Mouse (Mus musculus): ENCODE data around the gene Rtkn. TPM values are rescaled to one million over a fixed set of nuclear protein-coding genes. Genes with fewer than 3 reads are reported as not detected.

The Rtkn gene
- total and polyA plus RNA-seq, 3 experiments = 0.47 to 1.3 (median 0.68) TPM

DNA sequence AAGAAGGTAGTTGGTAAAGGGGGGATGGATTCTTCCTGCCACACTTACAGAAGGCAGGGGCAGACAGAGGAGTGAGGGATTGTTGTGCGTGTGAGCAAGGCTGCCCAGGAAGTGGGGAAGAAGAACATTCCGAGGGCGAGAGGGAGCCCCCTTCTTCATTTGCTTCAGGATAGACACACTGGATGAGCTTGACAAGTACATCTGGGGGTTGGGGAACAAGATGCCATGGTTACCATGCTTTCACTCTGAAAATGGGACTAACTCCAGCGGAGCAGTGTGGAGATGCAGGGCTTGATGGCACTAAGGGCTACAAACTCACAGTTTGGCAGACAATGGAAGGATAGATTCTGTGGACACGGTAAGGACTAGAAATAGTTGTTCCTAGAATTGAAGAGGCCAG, 35.8 kb downstream of the Rtkn start:
- dilution Hi-C loops (cut with MboI; ENCODE audit: extremely low pct_ligation_motif_present, extremely low pct_unique_long_range_greater_than_20kb, low sequenced_read_pairs) = no loop called here
- in situ Hi-C loops (cut with MboI; ENCODE audit: low pct_ligation_motif_present, low pct_unique_long_range_greater_than_20kb, low sequenced_read_pairs) = no loop called here
- TF ChIP-seq IRF4 (IDR thresholded peaks at IDR 0.05; ENCODE audit: low read depth, low read length) (no peak), UBTF (IDR thresholded peaks at IDR 0.05; ENCODE audit: low read depth, low read length) (no peak), EP300 (IDR thresholded peaks at IDR 0.05; ENCODE audit: low read length) (no peak), GABPA (IDR thresholded peaks at IDR 0.05; ENCODE audit: insufficient replicate concordance, low read depth, low read length) (no peak), BHLHE40 (IDR thresholded peaks at IDR 0.05; ENCODE audit: low read depth, low read length) (no peak), JUN (IDR thresholded peaks at IDR 0.05; ENCODE audit: insufficient read depth, low read depth, low read length) (no peak), ELF1 (IDR thresholded peaks at IDR 0.05; ENCODE audit: low read depth, low read length) (no peak), ETS1 (conservative IDR thresholded peaks at IDR 0.05; ENCODE audit: low read depth, low read length) (no peak), USF1 (IDR thresholded peaks at IDR 0.05; ENCODE audit: low read depth, low read length) (no peak), POLR2AphosphoS2 (IDR thresholded peaks at IDR 0.05; ENCODE audit: low read depth, low read length) (no peak), MYC (IDR thresholded peaks at IDR 0.05; ENCODE audit: low read depth, low read length) (no peak), NRF1 (IDR thresholded peaks at IDR 0.05; ENCODE audit: low read depth, low read length) (no peak)

GRCm38 (mm10) chr6:83172240-83172920, 37.1 kb downstream of the Rtkn start:
- Histone ChIP-seq H3K27ac (ENCODE audit: insufficient read depth, low read depth) (no peak overlapping the region), H3K27me3 (replicated peaks) (no peaks in the 10 kb centered on the region), H3K9me3 (replicated peaks; ENCODE audit: low read length) (no peaks in the 10 kb centered on the region), H3K79me2 (replicated peaks; ENCODE audit: control insufficient read depth, extremely low read depth, insufficient read depth, poor library complexity, severe bottlenecking) (no peaks in the 10 kb centered on the region), H3K9ac (ENCODE audit: insufficient read depth, low read depth) (no peak overlapping the region), H3K4me2 (ENCODE audit: insufficient read depth, low read depth, poor library complexity, severe bottlenecking) (no peak overlapping the region), H3K4me1 (ENCODE audit: control insufficient read depth in 1 of 2, insufficient read depth in 2 of 2) (peaks cover 9 to 10% of the 10 kb centered on the region in 2 experiments; a peak in 2 of 4 replicates), H3K4me3 (replicated peaks in 1 of 3; ENCODE audit: low read depth in 2 of 3, low read length in 2 of 3, poor library complexity in 1 of 3) (no peak overlapping the region), H3K36me3 (replicated peaks in 1 of 2; ENCODE audit: control insufficient read depth in 1 of 2, insufficient read depth in 1 of 2, low read length in 1 of 2) (peaks cover 0 to 34% of the 10 kb centered on the region in 2 experiments)
- TF ChIP-seq RAD21 (IDR thresholded peaks at IDR 0.05; ENCODE audit: low read depth, low read length) (no peak), USF2 (conservative IDR thresholded peaks at IDR 0.05; ENCODE audit: low read depth, low read length) (no peak), TCF12 (IDR thresholded peaks at IDR 0.05; ENCODE audit: low read depth, low read length) (no peak), MAX (IDR thresholded peaks at IDR 0.05; ENCODE audit: low read length) (no peak), PAX5 (IDR thresholded peaks at IDR 0.05; ENCODE audit: low read length) (no peak), UBTF (IDR thresholded peaks at IDR 0.05; ENCODE audit: low read depth, low read length) (no peak), HCFC1 (IDR thresholded peaks at IDR 0.05; ENCODE audit: low read depth, low read length) (no peak), BHLHE40 (IDR thresholded peaks at IDR 0.05; ENCODE audit: low read depth, low read length) (no peak), ZMIZ1 (IDR thresholded peaks at IDR 0.05; ENCODE audit: low read depth, low read length) (no peak), CHD2 (IDR thresholded peaks at IDR 0.05; ENCODE audit: low read length) (no peak)
- no peak for DNase-seq (ENCODE audit: extremely low read depth)
- in situ Hi-C loops (cut with MboI; ENCODE audit: low pct_ligation_motif_present, low pct_unique_long_range_greater_than_20kb, low sequenced_read_pairs) (no loop called here), dilution Hi-C loops (cut with MboI; ENCODE audit: extremely low pct_ligation_motif_present, extremely low pct_unique_long_range_greater_than_20kb, low sequenced_read_pairs) (no loop called here)

More for the DNA sequence above, 35.8 kb downstream of the Rtkn start:
- H3K27me3 ChIP-seq (replicated peaks) = no peaks in the 10 kb centered on the region
- no peak overlapping the region for H3K4me3 ChIP-seq (replicated peaks in 1 of 3; ENCODE audit: low read depth in 2 of 3, low read length in 2 of 3, poor library complexity in 1 of 3)
- no peak for DNase-seq (ENCODE audit: extremely low read depth)
- peaks cover 6 to 16% of the 10 kb centered on the region in 2 experiments; a peak in 3 of 4 replicates for H3K4me1 ChIP-seq (ENCODE audit: control insufficient read depth in 1 of 2, insufficient read depth in 2 of 2)
- H3K36me3 ChIP-seq (replicated peaks in 1 of 2; ENCODE audit: control insufficient read depth in 1 of 2, insufficient read depth in 1 of 2, low read length in 1 of 2) = peaks cover 0 to 31% of the 10 kb centered on the region in 2 experiments
- no peak overlapping the region for H3K9ac ChIP-seq (ENCODE audit: insufficient read depth, low read depth)
- no peak overlapping the region for H3K27ac ChIP-seq (ENCODE audit: insufficient read depth, low read depth)
- H3K79me2 ChIP-seq (replicated peaks; ENCODE audit: control insufficient read depth, extremely low read depth, insufficient read depth, poor library complexity, severe bottlenecking) = no peaks in the 10 kb centered on the region; the same call in none of the 2 replicates
- H3K9me3 ChIP-seq (replicated peaks; ENCODE audit: low read length) = no peaks in the 10 kb centered on the region
- no peak overlapping the region for H3K4me2 ChIP-seq (ENCODE audit: insufficient read depth, low read depth, poor library complexity, severe bottlenecking)

Measured in CH12.LX (cell line).